Mouse (Mus musculus): ENCODE results near the gene Slc6a21.

DNA sequence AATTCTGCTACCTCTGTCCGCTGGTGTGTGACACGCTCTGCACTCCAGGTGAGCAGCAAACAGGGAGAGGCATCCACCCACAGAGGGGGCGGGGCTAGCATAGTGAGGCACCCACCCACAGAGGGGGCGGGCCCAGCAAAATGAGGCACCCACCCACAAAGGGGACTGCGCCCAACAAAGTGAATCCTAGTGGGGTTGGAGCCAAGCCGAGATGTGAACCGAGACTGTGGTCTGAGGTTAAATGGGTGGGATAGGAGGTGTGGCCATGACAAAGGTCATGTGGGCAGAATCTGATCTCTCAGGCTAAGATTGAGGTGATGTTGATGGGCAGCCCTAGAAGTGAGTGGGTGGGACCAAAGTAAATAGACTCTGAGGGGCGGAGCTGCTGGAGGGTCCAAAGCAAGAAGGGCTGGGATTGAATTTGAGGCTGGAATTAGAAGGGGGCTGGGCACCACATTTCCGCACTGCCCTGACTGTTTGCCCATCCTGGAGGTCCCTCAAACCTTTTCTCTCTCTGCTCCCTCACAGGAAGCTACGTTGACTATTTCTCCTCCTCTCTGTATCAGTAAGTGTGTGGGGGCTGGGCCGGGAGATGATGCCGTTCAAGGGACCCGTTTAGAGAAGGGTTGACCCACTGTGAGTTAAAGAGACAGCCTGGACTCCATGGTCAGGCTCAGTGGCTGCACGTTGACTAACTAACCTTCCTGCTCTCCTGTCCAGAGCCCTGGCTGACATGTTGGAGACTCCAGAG lies 61.0 kb downstream of the Slc6a21 start:
- TF ChIP-seq POLR2A (IDR thresholded peaks at IDR 0.05; ENCODE audit: extremely low read depth, insufficient read depth, low read length) (no peak), CTCF (IDR thresholded peaks at IDR 0.05; ENCODE audit: low read depth, low read length) (no peak)
